Mouse (Mus musculus) CH12.LX (cell line): ENCODE data around the gene B3gnt3.

Experiments used
- CTCF ChIP-seq, 2 experiments: IDR thresholded peaks in 1 of 2; conservative IDR thresholded peaks in 1 of 2; 2 replicates each; pipeline ENCODE4 v1.5.1; 2011 to 2012; ENCODE audit warnings: low read depth in 2 of 2, low read length in 2 of 2, improper control_type of control experiment in 1 of 2, inconsistent platforms in 1 of 2, mild to moderate bottlenecking in 1 of 2, moderate library complexity in 1 of 2
- E2F4 ChIP-seq: IDR thresholded peaks from 2 replicates; pipeline ENCODE4 v1.6.1; 2011; ENCODE audit warnings: low read depth, low read length, improper control_type of control experiment; ENCODE audit not compliant: insufficient replicate concordance
- MAZ ChIP-seq: IDR thresholded peaks from 2 replicates; pipeline ENCODE4 v1.6.1; 2012; ENCODE audit warnings: low read depth, mild to moderate bottlenecking, inconsistent platforms, low read length, improper control_type of control experiment, moderate library complexity
- NRF1 ChIP-seq: IDR thresholded peaks from 2 replicates; pipeline ENCODE4 v1.6.1; 2014; ENCODE audit warnings: low read depth, mild to moderate bottlenecking, inconsistent platforms, low read length, improper control_type of control experiment, moderate library complexity

GRCm38 (mm10) chr8:71723047-71723551, 21.5 kb upstream of the B3gnt3 start:
- TF ChIP-seq CTCF (conservative IDR thresholded peaks at IDR 0.05 in 1 of 2, IDR thresholded peaks at IDR 0.05 in 1 of 2; ENCODE audit: low read depth in 2 of 2, low read length in 2 of 2) (no peak), NRF1 (peak; percentile 41; the same call in 1 of the 2 replicates), MAZ (peak; percentile 58; the same call in 1 of the 2 replicates), E2F4 (no peak)
